Mouse (Mus musculus) 3T3-L1 (cell line): ENCODE measurements around the gene Hspg2.
"Not testable (repeated sequence)": the region's sequence is repeated elsewhere in the genome, so short reads cannot be mapped to it uniquely, and the experiment has no call there.

Experiments used
- DNase-seq: peaks from one replicate; pipeline ENCODE4 v3.0.0-alpha.2; 2015; ENCODE audit warnings: low read depth, low spot score

Hspg2 gene

DNA sequence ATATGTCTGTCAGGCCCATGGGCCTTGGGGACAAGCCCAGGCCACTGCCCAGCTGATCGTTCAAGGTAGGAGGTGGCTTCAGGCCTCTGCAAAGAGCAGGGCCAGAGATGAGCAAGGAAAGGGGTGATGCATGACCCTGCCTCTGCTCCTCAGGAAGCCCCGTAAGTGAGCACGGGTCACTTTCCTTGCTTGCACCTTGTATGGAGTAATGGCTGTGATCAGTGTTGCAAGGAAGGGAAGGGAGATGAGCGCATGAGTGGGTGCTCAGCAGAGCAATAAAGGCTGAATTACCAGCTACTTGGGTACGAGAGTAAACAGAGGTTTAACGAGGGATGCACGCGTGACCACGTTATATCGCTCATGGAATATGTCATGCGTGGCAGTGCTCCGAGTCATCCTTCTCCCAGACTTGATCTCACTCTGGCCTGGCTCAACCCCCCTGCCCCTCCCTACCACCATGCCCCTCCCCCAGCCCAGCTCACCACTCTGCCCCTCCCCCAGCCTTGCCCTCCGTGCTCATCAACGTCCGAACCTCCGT, 88.2 kb downstream of the Hspg2 start:
- no peak for DNase-seq

DNA sequence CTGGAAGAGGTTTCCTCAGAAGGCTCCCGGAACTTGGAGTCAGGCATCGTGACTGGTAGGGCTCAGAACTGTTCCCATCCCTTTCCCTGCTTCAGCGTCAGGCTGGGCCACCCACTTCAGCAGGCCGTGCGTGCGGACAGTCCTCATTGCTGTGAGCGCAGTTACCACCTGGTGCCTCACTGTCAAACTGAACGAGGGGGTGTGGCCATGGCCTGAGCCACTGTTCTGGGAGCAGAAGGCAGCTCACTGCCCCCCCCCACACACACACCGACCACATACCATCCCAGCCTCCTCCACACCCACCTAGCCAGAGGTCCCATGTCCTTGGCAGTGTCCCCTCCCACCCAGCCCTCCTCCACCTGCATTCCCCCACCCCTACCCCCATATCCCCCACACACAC, 101.3 kb downstream of the Hspg2 start:
- no peak for DNase-seq

DNA sequence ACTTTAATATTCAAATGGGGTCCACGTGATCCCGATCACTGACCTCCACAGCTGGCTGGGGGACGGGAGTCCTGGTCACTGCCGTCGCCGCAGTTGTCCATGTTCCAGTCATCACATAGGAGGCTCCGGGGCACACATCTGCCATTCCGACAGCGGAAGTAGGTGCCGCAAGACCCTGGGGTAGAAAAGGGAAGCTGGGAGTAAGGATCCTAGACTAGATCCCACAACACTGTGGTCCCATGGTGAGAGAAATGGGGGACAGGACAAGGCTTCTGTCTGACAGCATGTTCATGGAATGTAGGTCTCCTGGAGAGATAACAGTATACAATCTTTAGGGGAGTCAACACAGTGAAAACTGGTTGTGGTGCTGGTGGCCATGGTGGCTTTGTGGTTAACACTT, 105.9 kb downstream of the Hspg2 start, which contains the start of gene Ldlrad2:
Ldlrad2 (minus strand) TSS at position 101 of the 400 bp plus-strand sequence.
- no peak for DNase-seq

DNA sequence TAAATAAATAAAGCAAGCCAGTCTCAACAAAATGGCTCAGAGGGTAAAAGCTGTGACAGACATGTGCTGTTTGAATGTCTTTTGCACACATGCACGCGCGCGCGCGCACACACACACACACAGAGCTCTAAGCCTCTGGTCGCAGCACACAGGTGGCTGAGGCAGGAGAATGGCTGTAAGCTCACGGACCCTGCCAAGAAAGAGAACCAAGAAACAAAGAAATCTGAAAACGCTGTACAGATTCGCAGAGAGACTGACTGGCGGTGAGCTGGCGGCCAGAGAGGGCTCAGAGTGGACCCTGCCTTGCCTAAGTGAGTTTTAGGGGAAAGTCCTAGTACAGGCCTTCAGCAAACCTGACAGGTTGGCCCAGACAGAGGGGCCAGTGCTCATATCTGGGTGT, 108.9 kb downstream of the Hspg2 start:
- no peak for DNase-seq

DNA sequence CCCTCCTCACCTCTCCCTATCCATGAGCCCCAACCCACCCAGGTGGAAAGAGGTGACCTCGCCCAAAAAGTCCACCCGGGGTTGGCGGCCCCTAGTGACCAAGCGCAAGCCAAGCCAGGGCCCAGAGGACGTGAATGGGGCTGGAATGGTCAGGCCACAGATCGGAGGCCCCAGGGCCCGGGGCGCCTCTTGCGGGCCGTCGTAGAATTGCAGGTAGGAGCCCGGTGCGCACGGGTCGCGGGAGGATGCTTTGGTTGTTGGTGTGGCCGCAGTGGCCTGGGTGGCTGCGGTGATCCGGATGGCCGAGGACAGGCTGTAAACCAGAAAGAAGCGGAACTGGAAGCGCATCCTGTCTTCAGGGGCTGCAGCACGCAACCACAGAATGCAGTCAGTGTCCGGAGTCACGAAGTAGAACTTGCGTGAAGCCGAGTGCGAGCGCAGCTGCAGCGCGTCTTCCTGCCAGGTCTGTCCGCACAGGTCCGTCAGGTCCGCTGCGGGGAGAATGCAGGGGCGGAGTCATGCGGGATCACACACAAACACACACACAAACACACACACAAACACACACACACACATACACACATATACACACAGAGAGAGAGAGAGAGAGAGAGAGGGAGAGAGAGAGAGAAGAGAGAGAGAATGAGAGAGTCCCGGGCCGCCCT, 109.7 kb downstream of the Hspg2 start:
- no peak for DNase-seq

DNA sequence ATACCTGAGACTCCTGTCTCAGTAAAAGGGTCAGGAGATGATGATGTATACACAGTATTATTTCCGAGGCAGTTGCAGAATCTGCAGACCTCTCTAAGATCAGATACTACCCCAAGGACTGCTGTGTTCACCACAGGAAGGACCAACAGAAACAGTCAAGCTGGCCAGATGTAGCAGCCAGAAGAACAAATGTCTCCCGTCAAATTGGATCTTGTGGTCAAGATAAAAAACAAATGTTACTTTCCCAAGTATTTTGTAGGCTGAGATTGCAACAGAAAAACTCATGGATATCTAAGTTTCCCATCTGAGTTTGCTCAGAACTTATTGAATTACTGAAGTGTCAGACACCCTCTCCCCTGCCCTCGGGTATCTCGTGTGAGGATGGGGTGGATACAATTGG, 111.2 kb downstream of the Hspg2 start:
- DNase-seq: no peak

DNA sequence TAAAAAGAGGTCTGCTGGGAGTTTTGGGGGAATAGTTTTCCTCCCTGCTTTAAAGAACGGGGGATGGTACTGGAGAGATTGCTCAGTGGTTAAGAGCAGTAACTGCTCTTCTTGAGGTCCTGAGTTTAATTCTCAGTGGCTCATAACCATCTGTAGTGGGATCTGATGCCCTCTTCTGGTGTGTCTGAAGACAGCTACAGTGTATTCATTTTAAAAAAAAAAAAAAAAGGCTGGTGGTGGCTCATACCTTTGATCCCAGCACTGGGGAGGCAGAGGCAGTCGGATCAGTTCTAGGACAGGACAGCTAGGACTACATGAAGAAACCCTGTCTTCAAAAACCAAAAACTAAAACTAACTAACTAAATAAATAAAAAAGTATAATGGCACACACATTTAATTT, 111.7 kb downstream of the Hspg2 start:
- DNase-seq: no peak

DNA sequence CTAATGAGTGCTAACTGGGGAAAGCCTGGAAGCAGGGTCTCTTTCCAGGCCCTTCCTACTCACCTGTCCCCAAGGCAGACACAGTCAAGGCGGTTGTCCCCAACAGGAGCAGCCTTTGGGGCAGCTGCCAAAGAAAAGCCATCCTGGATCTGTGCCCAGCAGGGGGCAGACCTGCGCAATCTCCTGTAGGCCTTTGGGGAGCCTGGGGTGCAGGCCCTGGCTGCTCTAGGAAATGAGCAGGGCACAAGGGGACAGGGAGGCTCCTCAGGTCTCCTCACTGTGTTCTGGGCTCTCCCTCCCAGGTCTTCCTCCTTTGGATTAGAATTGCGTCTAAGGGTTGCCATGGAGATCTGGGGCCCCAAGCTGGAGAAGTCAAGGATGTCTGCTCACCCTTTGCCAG, 113.2 kb downstream of the Hspg2 start:
- DNase-seq: no peak

DNA sequence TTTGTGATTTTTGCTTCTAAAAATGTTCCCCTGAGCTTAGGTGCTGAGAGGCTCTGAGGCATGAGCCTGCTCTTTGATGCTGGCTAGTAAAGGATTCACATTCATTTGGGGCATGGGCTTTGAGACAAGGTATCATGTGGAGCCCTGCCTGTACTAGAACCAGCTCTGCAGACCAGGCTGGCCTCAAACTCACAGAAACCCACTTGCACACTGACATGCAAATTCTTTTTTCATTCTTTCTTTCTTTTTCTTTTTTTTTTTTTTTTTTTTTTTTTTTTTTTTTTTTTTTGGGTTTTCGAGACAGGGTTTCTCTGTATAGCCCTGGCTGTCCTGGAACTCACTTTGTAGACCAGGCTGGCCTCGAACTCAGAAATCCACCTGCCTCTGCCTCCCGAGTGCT, 120.5 kb downstream of the Hspg2 start:
- DNase-seq: not testable (repeated sequence)

DNA sequence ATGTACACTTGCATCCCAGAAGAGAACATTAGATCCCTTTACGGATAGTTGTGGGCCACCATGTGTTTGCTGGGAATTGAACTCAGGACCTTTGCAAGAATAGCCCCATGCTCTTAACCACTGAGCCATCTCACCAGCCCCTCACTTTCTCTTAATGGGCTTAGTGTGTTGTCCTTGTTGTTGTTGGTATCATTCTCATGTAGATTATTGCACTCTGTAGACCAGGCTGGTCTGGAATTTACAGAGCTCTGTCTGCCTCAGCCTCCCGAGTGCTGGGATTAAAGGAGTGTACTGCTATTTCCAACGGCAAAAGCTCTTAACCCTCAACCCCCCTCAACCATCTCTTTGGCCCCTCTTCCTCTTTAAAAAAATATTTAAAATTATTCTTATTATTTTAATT, 121.0 kb downstream of the Hspg2 start:
- no peak for DNase-seq

DNA sequence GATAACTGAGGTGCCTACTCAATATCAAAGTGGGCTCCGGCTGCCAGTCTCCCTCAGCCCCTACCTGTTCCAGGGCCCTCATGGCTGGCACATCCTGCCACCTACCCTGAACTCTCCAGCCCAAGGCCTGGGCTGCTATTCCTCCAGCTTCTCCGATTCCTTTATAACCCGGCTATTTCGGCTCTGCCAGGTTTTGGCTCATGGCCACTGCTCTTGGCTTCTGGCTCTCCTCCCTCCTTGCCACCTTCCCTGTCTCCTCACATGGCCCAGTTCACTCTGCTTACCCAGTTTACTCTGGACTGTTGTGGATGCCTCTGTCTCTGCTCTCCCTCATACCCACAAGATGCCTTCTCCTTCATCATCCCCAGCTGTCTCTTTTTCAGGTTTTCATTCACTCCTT, 122.4 kb downstream of the Hspg2 start:
- no peak for DNase-seq

DNA sequence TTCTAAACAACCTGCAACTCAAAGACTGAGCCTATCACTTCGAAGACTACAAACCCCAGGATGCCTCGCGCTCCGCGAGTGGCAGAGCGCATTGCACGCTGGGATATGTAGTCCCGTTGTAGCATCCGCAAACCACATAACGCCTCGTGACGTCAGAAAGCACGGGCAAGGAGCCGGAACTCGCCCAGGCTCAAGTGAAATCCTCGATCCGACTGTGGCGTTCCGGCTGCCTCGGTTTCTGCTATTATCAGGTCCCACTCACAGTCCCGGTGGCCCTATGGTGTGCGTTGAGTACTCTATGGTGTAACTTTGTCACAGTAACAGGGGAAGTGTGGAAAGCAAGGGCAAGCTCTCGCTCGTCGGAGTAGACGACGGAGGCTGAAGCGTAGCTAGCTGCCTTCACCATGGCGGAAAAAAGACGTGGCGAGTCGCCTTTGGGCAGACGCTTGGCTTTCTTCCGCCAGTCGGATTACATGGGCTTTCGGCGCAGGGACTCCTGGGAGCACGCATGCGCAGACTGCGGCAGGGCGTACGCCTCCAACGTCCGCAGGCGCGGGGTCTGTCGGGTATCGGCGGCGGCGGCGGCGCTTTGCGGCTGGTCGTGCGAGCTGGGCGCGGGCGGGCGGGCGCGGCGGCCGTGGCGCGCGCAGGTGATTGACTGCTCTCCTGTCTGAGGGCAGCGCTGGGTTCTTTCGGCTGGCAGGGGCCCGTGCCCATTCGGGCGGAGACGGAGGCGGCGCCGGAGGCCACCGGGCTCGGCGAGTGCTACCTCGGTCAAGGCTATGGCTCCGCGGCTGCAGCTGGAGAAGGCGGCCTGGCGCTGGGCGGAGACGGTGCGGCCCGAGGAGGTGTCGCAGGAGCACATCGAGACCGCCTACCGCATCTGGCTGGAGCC, 125.3 kb downstream of the Hspg2 start, which contains the start of gene Usp48:
Usp48 (plus strand) TSS at position 155 of the 895 bp plus-strand sequence.
- peak; percentile 98 for DNase-seq

DNA sequence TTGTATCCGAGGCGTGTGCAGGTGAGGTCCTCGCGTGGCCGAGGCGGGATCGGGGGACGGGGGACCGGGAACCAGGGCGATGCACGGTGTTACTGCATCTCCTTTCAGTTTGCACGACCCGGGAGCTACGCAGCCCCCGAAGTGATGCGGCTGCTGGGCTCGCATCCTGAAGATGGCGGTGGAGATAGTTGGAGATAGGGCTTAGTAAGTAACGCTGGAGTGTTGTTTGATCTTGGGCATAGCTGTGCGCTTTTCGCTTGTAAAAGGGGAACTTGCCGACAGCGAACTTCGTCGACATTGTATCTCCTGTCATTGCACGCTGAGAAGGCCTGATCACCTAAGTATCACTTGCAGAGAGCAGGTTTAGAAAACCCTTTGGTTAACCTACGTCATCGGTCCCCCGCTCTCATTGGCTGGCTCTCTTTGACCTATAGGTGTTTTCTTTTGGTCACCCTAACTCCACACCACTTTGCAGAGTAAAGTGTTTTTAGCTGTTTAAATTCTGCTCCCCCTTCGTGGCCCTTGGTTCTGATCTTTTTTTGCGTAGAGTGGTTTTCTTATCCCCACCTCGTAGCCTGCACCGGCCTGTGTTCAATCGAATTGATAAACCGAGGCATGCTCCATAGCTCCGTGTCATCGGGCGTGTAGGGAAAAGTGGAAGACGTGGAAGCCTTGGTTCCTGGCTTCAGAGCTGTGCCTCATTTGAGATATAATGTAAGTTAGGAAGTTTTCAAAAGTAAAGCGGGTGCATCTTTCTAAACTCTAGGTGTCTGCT, 126.1 kb downstream of the Hspg2 start:
- peak; percentile 61 for DNase-seq

DNA sequence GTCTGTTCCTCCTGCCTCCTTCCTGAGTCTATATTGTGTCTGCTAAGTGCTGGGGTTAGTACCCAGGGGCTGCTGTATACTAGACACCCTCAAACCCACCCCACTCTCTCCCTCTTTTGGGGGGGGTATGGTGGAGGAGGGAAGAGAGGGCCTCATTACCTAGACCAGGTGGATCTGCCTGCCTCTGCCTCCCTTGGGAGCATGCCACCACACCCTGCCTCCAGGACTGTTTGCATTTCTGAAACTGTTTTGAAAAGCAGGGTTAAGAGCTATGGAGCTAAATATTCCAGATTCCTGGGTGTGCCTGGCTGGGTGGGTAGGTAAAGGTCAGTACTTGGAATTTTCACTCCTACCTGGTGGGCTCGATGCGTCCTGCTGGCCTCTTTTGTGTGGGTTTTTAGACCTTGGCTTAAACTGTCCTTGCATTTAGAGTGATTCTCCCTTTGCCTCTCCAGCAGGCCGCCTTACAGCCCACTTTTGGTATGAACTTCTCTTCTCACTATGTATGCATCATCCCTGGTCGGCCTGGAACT, 128.6 kb downstream of the Hspg2 start:
- DNase-seq: no peak

DNA sequence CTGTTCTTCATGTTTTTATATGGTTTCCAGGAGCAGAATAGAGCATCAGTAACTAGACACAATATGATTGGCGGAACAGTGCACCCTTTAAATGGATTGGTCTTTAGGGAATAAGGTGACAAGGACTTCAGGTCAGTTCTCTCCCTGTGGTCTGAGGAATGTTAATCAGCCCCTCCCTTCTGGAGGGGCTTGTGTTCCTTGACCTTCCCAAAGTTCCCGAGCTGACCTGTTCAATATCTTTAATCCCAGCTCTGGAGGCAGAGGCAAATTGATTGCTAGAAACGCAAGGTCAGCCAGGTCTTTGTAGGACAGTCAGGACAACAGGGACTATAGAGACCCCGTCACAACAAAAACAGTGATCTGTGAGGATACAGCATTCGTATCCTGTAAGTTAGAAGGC, 130.0 kb downstream of the Hspg2 start:
- DNase-seq: no peak

DNA sequence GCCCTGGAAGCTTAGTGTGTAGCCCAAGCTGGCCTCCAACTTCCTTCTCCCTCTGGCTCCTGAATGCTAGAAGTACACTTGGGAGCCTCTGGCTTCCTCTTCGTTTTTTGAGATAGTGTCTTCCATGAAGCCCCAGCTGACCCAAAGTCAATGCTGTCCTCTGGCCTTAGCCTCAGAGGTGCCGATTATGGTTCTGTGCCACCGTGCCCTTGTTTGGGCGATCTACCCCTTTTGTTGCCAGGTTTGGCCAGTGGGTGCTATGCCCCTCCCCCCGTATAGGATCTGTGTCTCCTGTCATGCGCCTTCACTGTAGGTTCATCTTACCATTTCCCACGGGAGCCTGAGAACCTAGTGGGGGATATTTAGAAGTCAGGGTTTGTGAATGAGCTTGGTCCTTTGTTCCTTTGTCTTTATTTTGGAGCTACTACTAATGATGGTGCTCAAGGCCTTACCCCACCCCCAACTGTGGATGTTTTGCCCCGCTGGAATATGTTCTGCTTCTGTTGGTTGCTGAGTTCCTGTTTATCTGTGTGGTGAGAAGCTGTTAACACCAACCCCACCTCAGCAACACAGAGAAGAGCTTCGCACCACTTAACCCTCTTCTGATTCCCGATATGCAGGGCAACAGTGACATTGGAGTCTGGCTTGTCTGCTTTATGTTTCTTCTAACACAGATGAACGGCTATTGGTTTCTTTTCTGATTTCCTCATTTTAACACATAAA, 135.0 kb downstream of the Hspg2 start:
- DNase-seq: no peak

DNA sequence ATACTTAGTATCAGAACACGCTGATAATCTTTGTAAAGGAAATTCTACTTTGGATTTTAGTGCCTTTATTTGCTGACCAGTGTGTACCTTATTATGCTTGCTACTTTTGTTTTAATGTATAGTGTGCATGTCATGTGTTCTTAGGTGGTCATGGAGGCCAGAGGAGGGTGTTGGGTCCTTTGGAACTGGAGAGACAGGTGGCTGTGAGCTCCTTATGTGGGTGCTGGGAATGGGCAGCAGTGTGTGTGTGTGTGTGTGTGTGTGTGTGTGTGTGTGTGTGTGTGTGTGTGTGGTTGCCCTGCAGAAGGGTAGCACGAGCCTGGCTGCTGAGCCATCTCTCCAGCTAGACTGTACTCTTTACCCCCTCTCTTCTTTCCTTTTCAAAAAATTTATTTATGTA, 138.5 kb downstream of the Hspg2 start:
- DNase-seq: no peak

DNA sequence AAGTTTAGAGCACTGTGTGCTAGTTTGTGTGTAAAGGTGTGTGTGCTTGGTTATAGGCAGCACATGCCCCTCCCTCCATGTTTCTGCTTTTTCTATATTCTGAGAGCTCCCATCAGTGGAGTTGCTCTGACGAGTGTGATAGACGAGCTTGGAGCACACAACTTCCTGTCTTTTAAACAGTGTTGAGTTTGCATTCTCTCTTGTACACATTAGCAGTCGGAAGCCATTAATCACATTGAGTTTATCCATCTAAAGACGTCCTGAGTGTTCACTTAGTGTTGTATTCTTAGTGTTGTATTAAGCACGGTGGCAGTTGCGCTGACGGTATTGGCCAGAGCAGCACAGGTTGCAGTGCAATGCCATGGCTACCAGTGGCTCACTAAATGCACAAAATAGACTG, 140.7 kb downstream of the Hspg2 start:
- no peak for DNase-seq

DNA sequence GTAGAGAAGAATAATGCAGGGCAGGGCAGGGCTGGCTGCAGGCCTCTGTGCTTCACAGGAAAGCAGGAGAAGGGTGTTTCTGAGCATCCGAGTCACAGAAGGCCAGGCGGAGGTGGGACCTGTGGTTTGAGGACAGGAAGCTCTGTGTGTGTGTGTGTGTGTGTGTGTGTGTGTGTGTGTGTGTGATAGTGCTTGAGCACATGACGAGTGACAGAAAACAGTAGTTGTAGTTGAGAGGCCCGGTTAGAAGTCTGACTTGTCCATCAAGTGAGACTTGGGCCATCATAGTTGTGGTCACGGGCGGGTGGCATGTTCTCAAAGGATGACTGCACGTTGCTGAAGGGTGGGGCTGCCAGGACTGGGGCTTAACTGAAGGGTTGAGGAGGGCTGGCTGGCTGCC, 141.1 kb downstream of the Hspg2 start:
- no peak for DNase-seq

DNA sequence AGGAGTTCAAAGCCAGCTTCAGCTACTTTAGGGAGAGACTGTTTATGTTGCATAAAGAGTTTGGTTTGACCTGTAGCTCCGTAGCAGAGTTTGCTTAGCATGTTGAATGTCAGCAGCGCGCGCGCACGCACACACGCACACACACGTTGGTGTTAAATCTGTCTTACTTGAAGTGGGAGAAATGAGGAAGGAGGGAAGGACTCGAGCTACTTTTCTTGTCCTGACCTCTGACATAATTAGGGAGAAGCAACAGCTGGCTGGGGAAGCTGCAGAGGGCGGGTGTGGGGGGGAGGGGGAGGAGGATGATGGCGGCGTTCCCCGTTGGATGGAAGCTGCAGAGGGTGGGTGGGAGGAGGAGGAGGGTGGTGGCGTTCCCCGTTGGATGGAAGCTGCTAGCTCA, 141.7 kb downstream of the Hspg2 start:
- no peak for DNase-seq
